Mouse (Mus musculus) brain, embryonic 14.5 days (tissue): Measurements from ENCODE around the gene Xylb.

Experiments used
- CTCF ChIP-seq: fragments of 200-500 bp; IDR thresholded peaks from 2 replicates; pipeline ENCODE4 v1.5.1; 2012; ENCODE audit warnings: inconsistent platforms, mild to moderate bottlenecking, moderate library complexity, borderline replicate concordance; ENCODE audit not compliant: insufficient read depth, insufficient read length; ENCODE audit errors: extremely low read depth
- POLR2A ChIP-seq: fragments of 200-500 bp; IDR thresholded peaks from 2 replicates; pipeline ENCODE4 v1.6.1; 2012; ENCODE audit warnings: mild to moderate bottlenecking, inconsistent platforms, borderline replicate concordance; ENCODE audit not compliant: poor library complexity, insufficient read depth, insufficient read length, severe bottlenecking; ENCODE audit errors: extremely low read depth

- TF ChIP-seq CTCF = no peak
- TF ChIP-seq POLR2A = peak; percentile 50; the same call in 1 of the 2 replicates
Observed at GRCm38 (mm10) chr9:119403236-119403641, 46.1 kb downstream of the Xylb start.
